Comparison of ENCODE assay signal across 8 mouse cellular contexts in the genomic region with DNA sequence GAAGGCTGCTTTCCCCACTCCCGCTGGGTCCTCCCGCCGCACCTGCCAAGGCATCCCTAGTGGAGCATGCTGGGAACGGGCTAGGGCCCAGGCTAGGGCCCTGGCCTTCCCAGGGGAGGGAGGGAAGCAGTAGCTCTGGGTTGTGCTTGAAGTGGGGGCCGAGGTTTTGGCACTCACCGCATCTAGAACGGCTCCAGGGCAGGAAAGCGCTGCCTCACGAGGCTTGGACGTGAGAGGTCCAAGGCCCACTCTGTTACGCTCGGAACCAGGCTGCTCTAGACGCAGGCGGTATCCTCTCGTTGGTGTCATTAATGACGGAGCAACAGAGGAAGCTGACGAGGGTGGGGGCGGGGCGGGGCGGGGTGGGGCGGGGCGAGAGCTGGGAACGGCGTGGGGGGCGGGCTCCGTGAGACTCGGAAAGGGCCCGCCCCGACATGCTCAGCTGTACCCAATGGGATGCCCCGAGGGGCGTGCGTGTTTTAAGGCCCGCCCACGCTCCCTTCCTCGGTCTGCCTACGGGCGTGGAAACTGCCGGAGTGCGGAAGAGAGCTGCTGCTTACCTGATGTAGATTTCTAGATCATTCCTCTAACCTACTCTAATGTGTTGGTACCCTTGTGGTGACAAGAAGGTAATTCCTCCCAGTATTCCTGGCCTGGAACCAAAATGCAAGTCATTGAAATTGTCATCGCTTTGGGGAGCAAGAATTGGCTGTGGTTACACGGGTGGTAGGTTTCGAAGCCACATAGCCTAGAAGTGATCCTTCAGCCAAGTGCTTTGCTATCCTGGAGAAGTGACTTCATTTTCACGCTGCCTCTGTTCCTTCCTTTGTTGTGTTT. TPM values are rescaled to one million over a fixed set of nuclear protein-coding genes. Genes with fewer than 3 reads are reported as not detected.
DNase-seq lines count a peak whose midpoint lies in the region; ATAC-seq and TF ChIP-seq lines count a peak whose summit lies in the region.

A gene (minus strand): TSS at position 287 of the 837 bp plus-strand sequence.

- peak; percentile 99 for ATAC-seq in heart, embryonic 15.5 days (replicated peaks; ENCODE audit: insufficient number of reproducible peaks, insufficient read depth, low FRiP score, low read depth)
- ATAC-seq in liver, embryonic 14.5 days (ENCODE audit: insufficient read depth) = peak; percentile 99
- ATAC-seq in neural tube, embryonic 11.5 days (ENCODE audit: insufficient read depth, low FRiP score, low TSS enrichment) = peak; percentile 99
- peak; percentile 99 for ATAC-seq in stomach, postnatal 0 days (ENCODE audit: low FRiP score, low TSS enrichment)

- no peak for TF ChIP-seq CTCF in liver, embryonic 14.5 days (IDR thresholded peaks at IDR 0.05; ENCODE audit: low read depth)
- TF ChIP-seq CTCF in stomach, postnatal 0 days (IDR thresholded peaks at IDR 0.05; ENCODE audit: low read depth) = peak; percentile 32

- no peaks in the 10 kb centered on the region for H3K27me3 ChIP-seq in forebrain, embryonic 10.5 days (ENCODE audit: poor library complexity, severe bottlenecking)
- no peaks in the 10 kb centered on the region for H3K27me3 ChIP-seq in heart, embryonic 15.5 days
- H3K27me3 ChIP-seq in liver, embryonic 14.5 days (ENCODE audit: control insufficient read depth, insufficient read depth, low read length) = no peaks in the 10 kb centered on the region
- H3K27me3 ChIP-seq in neural tube, embryonic 11.5 days (ENCODE audit: control insufficient read depth, insufficient read depth, low read length) = no peaks in the 10 kb centered on the region
- no peaks in the 10 kb centered on the region for H3K27me3 ChIP-seq in stomach, postnatal 0 days (ENCODE audit: control insufficient read depth, insufficient read depth, low read length)

- TF ChIP-seq EP300 in liver, embryonic 14.5 days (IDR thresholded peaks at IDR 0.05; ENCODE audit: low read depth) = no peak
- no peak for TF ChIP-seq EP300 in stomach, postnatal 0 days (optimal IDR thresholded peaks at IDR 0.05)

- H3K36me3 ChIP-seq in forebrain, embryonic 10.5 days (replicated peaks) = peaks cover 12% of the 10 kb centered on the region
- H3K36me3 ChIP-seq in heart, embryonic 15.5 days = no peaks in the 10 kb centered on the region
- H3K36me3 ChIP-seq in liver, embryonic 14.5 days (replicated peaks; ENCODE audit: control insufficient read depth, insufficient read depth, low read depth) = no peaks in the 10 kb centered on the region
- no peaks in the 10 kb centered on the region for H3K36me3 ChIP-seq in neural tube, embryonic 11.5 days (ENCODE audit: control insufficient read depth, insufficient read depth, low read length)
- H3K36me3 ChIP-seq in stomach, postnatal 0 days (ENCODE audit: control insufficient read depth, insufficient read depth, low read length) = no peaks in the 10 kb centered on the region

- no peaks in the 10 kb centered on the region for H3K9me3 ChIP-seq in forebrain, embryonic 10.5 days
- H3K9me3 ChIP-seq in heart, embryonic 15.5 days (replicated peaks) = no peaks in the 10 kb centered on the region
- no peaks in the 10 kb centered on the region for H3K9me3 ChIP-seq in liver, embryonic 14.5 days (ENCODE audit: control insufficient read depth, low read length)
- H3K9me3 ChIP-seq in neural tube, embryonic 11.5 days (ENCODE audit: control insufficient read depth, low read length) = no peaks in the 10 kb centered on the region
- H3K9me3 ChIP-seq in stomach, postnatal 0 days (ENCODE audit: control insufficient read depth, low read length) = no peaks in the 10 kb centered on the region

- peaks cover 8% of the 10 kb centered on the region; the same call in 1 of the 2 replicates for H3K4me1 ChIP-seq in forebrain, embryonic 10.5 days
- peaks cover 3% of the 10 kb centered on the region; the same call in 1 of the 2 replicates for H3K4me1 ChIP-seq in heart, embryonic 15.5 days (replicated peaks)
- peaks cover 0 to 4% of the 10 kb centered on the region in 2 experiments; a peak in 2 of 4 replicates for H3K4me1 ChIP-seq in liver, embryonic 14.5 days (replicated peaks; ENCODE audit: control insufficient read depth in 2 of 2, insufficient read depth in 2 of 2, low read length in 1 of 2)
- H3K4me1 ChIP-seq in neural tube, embryonic 11.5 days (ENCODE audit: control insufficient read depth, insufficient read depth, low read length) = no peaks in the 10 kb centered on the region
- no peaks in the 10 kb centered on the region for H3K4me1 ChIP-seq in stomach, postnatal 0 days (replicated peaks; ENCODE audit: control insufficient read depth, insufficient read depth)

- peak; percentile 80 to 84 for DNase-seq in CD8-positive naive resting alpha-beta T cell, adult 2 months (ENCODE audit: low read depth in 2 of 2, low spot score in 2 of 2)
- peak; percentile 67 for DNase-seq in c-Kit-positive CD71-negative TER-119-negative erythroid progenitor cells, embryonic 14.5 days (ENCODE audit: low read depth)
- peak; percentile 86 for DNase-seq in forebrain, embryonic 10.5 days (ENCODE audit: extremely low spot score, low spot score)
- peak; percentile 95 to 96 for DNase-seq in kidney, postnatal 25 days
- peak; percentile 78 to 82 (median 81) for DNase-seq in liver, embryonic 14.5 days (ENCODE audit: low read depth in 3 of 3, low spot score in 3 of 3)
- peak; percentile 88 for DNase-seq in neural tube, embryonic 11.5 days (ENCODE audit: low spot score)
- peak; percentile 93 for DNase-seq in stomach, postnatal 0 days (ENCODE audit: low spot score)

- peak within 1 kb of the TSS; percentile 57 for H3K9ac ChIP-seq in heart, embryonic 15.5 days
- H3K9ac ChIP-seq in liver, embryonic 14.5 days (replicated peaks) = peak within 1 kb of the TSS; percentile 77
- peak within 1 kb of the TSS; percentile 57 for H3K9ac ChIP-seq in neural tube, embryonic 11.5 days (ENCODE audit: low read length)
- peak within 1 kb of the TSS; percentile 61 for H3K9ac ChIP-seq in stomach, postnatal 0 days (ENCODE audit: low read length)

- H3K4me2 ChIP-seq in heart, embryonic 15.5 days = peak within 1 kb of the TSS; percentile 60
- H3K4me2 ChIP-seq in liver, embryonic 14.5 days (ENCODE audit: low read depth) = peak within 1 kb of the TSS; percentile 66
- peak within 1 kb of the TSS; percentile 38 for H3K4me2 ChIP-seq in neural tube, embryonic 11.5 days (ENCODE audit: low read depth)
- H3K4me2 ChIP-seq in stomach, postnatal 0 days (replicated peaks; ENCODE audit: low read depth) = peak within 1 kb of the TSS; percentile 46

- H3K27ac ChIP-seq in forebrain, embryonic 10.5 days = peak within 1 kb of the TSS; percentile 91
- H3K27ac ChIP-seq in heart, embryonic 15.5 days = peak within 1 kb of the TSS; percentile 93
- peak within 1 kb of the TSS; percentile 72 for H3K27ac ChIP-seq in liver, embryonic 14.5 days
- peak within 1 kb of the TSS; percentile 60; the same call in 1 of the 2 replicates for H3K27ac ChIP-seq in neural tube, embryonic 11.5 days (ENCODE audit: low read depth, low read length)
- peak within 1 kb of the TSS; percentile 93 for H3K27ac ChIP-seq in stomach, postnatal 0 days (replicated peaks)

- peak within 1 kb of the TSS; percentile 59 for H3K4me3 ChIP-seq in forebrain, embryonic 10.5 days
- peak within 1 kb of the TSS; percentile 62 for H3K4me3 ChIP-seq in heart, embryonic 15.5 days
- peak within 1 kb of the TSS; percentile 73 to 95 for H3K4me3 ChIP-seq in liver, embryonic 14.5 days (ENCODE audit: insufficient read depth in 1 of 2, low read depth in 2 of 2, low read length in 2 of 2)
- peak within 1 kb of the TSS; percentile 44 for H3K4me3 ChIP-seq in neural tube, embryonic 11.5 days (ENCODE audit: low read depth, low read length)
- H3K4me3 ChIP-seq in stomach, postnatal 0 days (ENCODE audit: low read depth, low read length) = peak within 1 kb of the TSS; percentile 42

- 24% methylated on average over 29 of the region's 43 CpGs for WGBS in forebrain, embryonic 10.5 days
- 15% methylated on average over 43 of the region's 43 CpGs for WGBS in heart, embryonic 15.5 days
- WGBS in liver, embryonic 14.5 days (ENCODE audit: insufficient replicate concordance) = 11% methylated on average over 34 of the region's 43 CpGs
- 18% methylated on average over 30 of the region's 43 CpGs for WGBS in neural tube, embryonic 11.5 days
- 20% methylated on average over 32 of the region's 43 CpGs for WGBS in stomach, postnatal 0 days

RNA-seq across cellular contexts. Expression of the gene that starts here (rescaled TPM):
- 14.7 and 16.5 TPM in 2 replicates for polyA plus RNA-seq in forebrain, embryonic 10.5 days (2016; fragmentation: Nextera tagmentation; extraction: Ambion mirVana)
- 21.6 and 26.2 TPM in 2 replicates for polyA plus RNA-seq in heart, embryonic 15.5 days (2015; fragmentation: Nextera tagmentation; extraction: Ambion mirVana)
- 4.4 and 8.6 TPM in 2 replicates for polyA plus RNA-seq in liver, embryonic 14.5 days (2012; rRNA removed)
- 14.0 and 16.9 TPM in 2 replicates for polyA plus RNA-seq in liver, embryonic 14.5 days (2014; fragmentation: Nextera tagmentation; extraction: Ambion mirVana)
- polyA plus RNA-seq in neural tube, embryonic 11.5 days (2014; fragmentation: Nextera tagmentation; extraction: Ambion mirVana) = 22.7 and 23.4 TPM in 2 replicates
- 53.1 and 53.2 TPM in 2 replicates for polyA plus RNA-seq in stomach, postnatal 0 days (2015; fragmentation: Nextera tagmentation; extraction: Ambion mirVana)

Comparison
In these comparisons a context has a peak if more than half of its experiments do, and no peak if none do; other contexts are left out.
1. Peak in every context shown above with its lines: DNase-seq, ATAC-seq, H3K4me3 ChIP-seq and H3K27ac ChIP-seq.